Mouse (Mus musculus) forebrain, embryonic 11.5 days (tissue): ENCODE measurements around the gene Vmn1r194. TPM values are rescaled to one million over a fixed set of nuclear protein-coding genes. Genes with fewer than 3 reads are reported as not detected.
"Not testable (repeated sequence)": the region's sequence is repeated elsewhere in the genome, so short reads cannot be mapped to it uniquely, and the experiment has no call there.

Experiments
- ATAC-seq: fragments of 200-750 bp; cut with Nextera tagmentation; replicated peaks from 2 replicates; pipeline ENCODE4 v1.8.0; 2017; ENCODE audit warnings: moderate TSS enrichment; ENCODE audit not compliant: low FRiP score
- DNase-seq: peaks from one replicate; pipeline ENCODE4 v3.0.0-alpha.2; 2017; ENCODE audit warnings: low spot score
- H3K27ac ChIP-seq: fragments of 300-500 bp; sonication (generic); 2 replicates; pipeline ENCODE4 v1.5.1; 2014; ENCODE audit warnings: low read depth, low read length
- H3K27me3 ChIP-seq: fragments of 300-500 bp; sonication (generic); 2 replicates; pipeline ENCODE4 v1.6.1; 2014; ENCODE audit warnings: mild to moderate bottlenecking, low read length, mixed read lengths; ENCODE audit not compliant: control insufficient read depth, insufficient read depth
- H3K36me3 ChIP-seq: fragments of 300-500 bp; sonication (generic); 2 replicates; pipeline ENCODE4 v1.6.1; 2014; ENCODE audit warnings: mild to moderate bottlenecking, low read length, moderate library complexity, mixed read lengths; ENCODE audit not compliant: control insufficient read depth, insufficient read depth
- H3K4me1 ChIP-seq: fragments of 300-500 bp; sonication (generic); replicated peaks from 2 replicates; pipeline ENCODE4 v1.6.1; 2014; ENCODE audit warnings: low read length, mixed read lengths; ENCODE audit not compliant: control insufficient read depth, insufficient read depth
- H3K4me2 ChIP-seq: fragments of 300-500 bp; sonication (generic); 2 replicates; pipeline ENCODE4 v1.6.1; 2014; ENCODE audit warnings: low read depth, mild to moderate bottlenecking, low read length, moderate library complexity, mixed read lengths; ENCODE audit not compliant: severe bottlenecking
- H3K4me3 ChIP-seq: fragments of 300-500 bp; sonication (generic); 2 replicates; pipeline ENCODE4 v1.5.1; 2014; ENCODE audit warnings: low read depth, low read length
- H3K9ac ChIP-seq: fragments of 300-500 bp; sonication (generic); 2 replicates; pipeline ENCODE4 v1.6.1; 2014; ENCODE audit warnings: low read length
- H3K9me3 ChIP-seq: fragments of 300-500 bp; sonication (generic); 2 replicates; pipeline ENCODE4 v1.6.1; 2016; ENCODE audit warnings: low read length, mixed read lengths; ENCODE audit not compliant: control insufficient read depth
- WGBS: fragments of 180-500 bp; shearing (Covaris S2); extraction: QIAGEN DNeasy Blood & Tissue Kit; methylation state at CpG from one replicate; pipeline ENCODE4 v1.1.7; 2014; 5-methylcytosine and 5-hydroxymethylcytosine counted together
- microRNA-seq: library from miRNA; unstranded; fragments of <30 nt; microRNA quantifications from one replicate; pipeline ENCODE4, GENCODE M21; 2016; ENCODE audit not compliant: insufficient number of aligned reads
- polyA plus RNA-seq: library from polyadenylated mRNA; unstranded; fragments of >200 nt; fragmentation: Nextera tagmentation; extraction: Ambion mirVana; gene quantifications from 2 replicates; pipeline ENCODE4 v1.2.1, GENCODE M21; 2014

The Vmn1r194 gene
- polyA plus RNA-seq, result not detected in 2 replicates

GRCm38 (mm10) chr13:22243915-22244314 lies at the start of gene Vmn1r194:
Gene Vmn1r194 (plus strand): TSS chr13:22244215.
- Histone ChIP-seq H3K4me1 (no peaks in the 10 kb centered on the region), H3K36me3 (no peaks in the 10 kb centered on the region), H3K4me2 (no peak within 1 kb of the TSS), H3K27me3 (no peaks in the 10 kb centered on the region), H3K9ac (no peak within 1 kb of the TSS), H3K9me3 (no peaks in the 10 kb centered on the region), H3K27ac (no peak within 1 kb of the TSS), H3K4me3 (no peak within 1 kb of the TSS)
- DNase-seq (no peak), ATAC-seq (no peak)
- WGBS, result 65% methylated on average over 1 of the region's 1 CpGs

- not testable (repeated sequence) for H3K4me2 ChIP-seq, H3K27ac ChIP-seq, H3K9ac ChIP-seq, DNase-seq, H3K4me1 ChIP-seq, H3K36me3 ChIP-seq, H3K27me3 ChIP-seq, ATAC-seq, H3K4me3 ChIP-seq, H3K9me3 ChIP-seq
- 81% methylated on average over 1 of the region's 1 CpGs for WGBS
These were observed 21.0 kb upstream of the Vmn1r194 start, which contains the start of gene Vmn1r193 for GRCm38 (mm10) chr13:22223060-22223459. Gene Vmn1r193 (minus strand): TSS chr13:22223160.

- not testable (repeated sequence) for ATAC-seq, H3K4me1 ChIP-seq, H3K36me3 ChIP-seq, H3K4me3 ChIP-seq, H3K27me3 ChIP-seq, H3K4me2 ChIP-seq, H3K9me3 ChIP-seq, DNase-seq, H3K27ac ChIP-seq, H3K9ac ChIP-seq
- 97% methylated on average over 1 of the region's 1 CpGs for WGBS
These were observed 26.2 kb downstream of the Vmn1r194 start, which contains the start of gene Vmn1r195 for GRCm38 (mm10) chr13:22270222-22270621. Gene Vmn1r195 (plus strand): TSS chr13:22270522.

GRCm38 (mm10) chr13:22271721-22272120 lies 27.7 kb downstream of the Vmn1r194 start:
- Histone ChIP-seq H3K9me3 (no peaks in the 10 kb centered on the region), H3K4me2 (no peak overlapping the region), H3K27me3 (no peaks in the 10 kb centered on the region), H3K36me3 (no peaks in the 10 kb centered on the region), H3K27ac (no peak overlapping the region), H3K9ac (no peak overlapping the region), H3K4me3 (no peak overlapping the region), H3K4me1 (no peaks in the 10 kb centered on the region)
- ATAC-seq (no peak), DNase-seq (no peak)
- WGBS, result 51% methylated on average over 2 of the region's 2 CpGs

GRCm38 (mm10) chr13:22284578-22284977 lies 40.6 kb downstream of the Vmn1r194 start:
- no peak overlapping the region for H3K9ac ChIP-seq
- H3K4me1 ChIP-seq, result no peaks in the 10 kb centered on the region
- H3K4me2 ChIP-seq, result no peak overlapping the region
- H3K27ac ChIP-seq, result no peak overlapping the region
- H3K27me3 ChIP-seq, result no peaks in the 10 kb centered on the region
- DNase-seq, result no peak
- no peak overlapping the region for H3K4me3 ChIP-seq
- H3K9me3 ChIP-seq, result no peaks in the 10 kb centered on the region
- WGBS, result 81% methylated on average over 2 of the region's 2 CpGs
- H3K36me3 ChIP-seq, result no peaks in the 10 kb centered on the region
- ATAC-seq, result no peak

GRCm38 (mm10) chr13:22289620-22290019 lies 45.6 kb downstream of the Vmn1r194 start, which contains the start of gene Vmn1r196:
Gene Vmn1r196 (plus strand): TSS chr13:22289920.
- ATAC-seq (no peak), DNase-seq (no peak)
- H3K4me2 ChIP-seq, result no peak within 1 kb of the TSS
- WGBS, result 81% methylated on average over 2 of the region's 2 CpGs
- no peak within 1 kb of the TSS for H3K27ac ChIP-seq
- no peaks in the 10 kb centered on the region for H3K4me1 ChIP-seq
- H3K9me3 ChIP-seq, result no peaks in the 10 kb centered on the region
- H3K27me3 ChIP-seq, result no peaks in the 10 kb centered on the region
- H3K4me3 ChIP-seq, result no peak within 1 kb of the TSS
- no peaks in the 10 kb centered on the region for H3K36me3 ChIP-seq
- no peak within 1 kb of the TSS for H3K9ac ChIP-seq

Small RNAs within 50 kb of the gene (microRNA-seq; reads per million reads assigned to microRNA genes)
- gene Gm23282 (not detected), gene Gm25084 (not detected)

Other genes starting within 250 kb of the Vmn1r194 start
- gene Prss16, start 234.5 kb upstream of the Vmn1r194 start, polyA plus RNA-seq, result 0.37 TPM in 1 of 2 replicates, not detected in the other
- 5.6 TPM in 1 of 2 replicates, not detected in the other for gene Hist1h2ah, start 208.6 kb upstream of the Vmn1r194 start, polyA plus RNA-seq
- 5.4 and 11.9 TPM in 2 replicates for gene Hist1h2bk, start 208.3 kb upstream of the Vmn1r194 start, polyA plus RNA-seq
- gene Hist1h4i, start 202.9 kb upstream of the Vmn1r194 start, polyA plus RNA-seq, result 52.1 and 59.1 TPM in 2 replicates
- gene Hist1h2ag, start 201.3 kb upstream of the Vmn1r194 start, polyA plus RNA-seq, result 64.5 and 67.2 TPM in 2 replicates
- 9.6 and 11.7 TPM in 2 replicates for gene Hist1h2bj, start 201.0 kb upstream of the Vmn1r194 start, polyA plus RNA-seq
- gene Vmn1r188, start 159.8 kb upstream of the Vmn1r194 start, polyA plus RNA-seq, result not detected in 2 replicates
- gene Vmn1r189, start 138.4 kb upstream of the Vmn1r194 start, polyA plus RNA-seq, result not detected in 2 replicates
- not detected in 2 replicates for gene Vmn1r191, start 60.2 kb upstream of the Vmn1r194 start, polyA plus RNA-seq
- not detected in 2 replicates for gene Vmn1r192, start 53.1 kb upstream of the Vmn1r194 start, polyA plus RNA-seq
- gene Vmn1r193, start 21.1 kb upstream of the Vmn1r194 start, polyA plus RNA-seq, result not detected in 2 replicates
- gene Vmn1r195, start 26.3 kb downstream of the Vmn1r194 start, polyA plus RNA-seq, result not detected in 2 replicates
- gene Vmn1r196, start 45.7 kb downstream of the Vmn1r194 start, polyA plus RNA-seq, result not detected in 2 replicates
- gene Vmn1r197, start 80.4 kb downstream of the Vmn1r194 start, polyA plus RNA-seq, result not detected in 2 replicates
- gene Vmn1r198, start 106.1 kb downstream of the Vmn1r194 start, polyA plus RNA-seq, result not detected in 2 replicates
- gene Vmn1r199, start 135.6 kb downstream of the Vmn1r194 start, polyA plus RNA-seq, result not detected in 2 replicates
- not detected in 2 replicates for gene Vmn1r200, start 146.2 kb downstream of the Vmn1r194 start, polyA plus RNA-seq
- not detected in 2 replicates for gene Vmn1r201, start 227.7 kb downstream of the Vmn1r194 start, polyA plus RNA-seq